Mouse (Mus musculus): ENCODE results near the gene Cdon. TPM values are rescaled to one million over a fixed set of nuclear protein-coding genes. Genes with fewer than 3 reads are reported as not detected.

The Cdon gene
- polyA plus RNA-seq, 1 experiment: 49.9 TPM

GRCm38 (mm10) chr9:35405038-35405905 is 15.7 kb upstream of the Cdon start:
- H3K79me2 ChIP-seq (ENCODE audit: control insufficient read depth, insufficient read depth): no peaks in the 10 kb centered on the region
- H3ac ChIP-seq (ENCODE audit: control insufficient read depth, insufficient read length): no peak overlapping the region
- no peak overlapping the region for H3K4me3 ChIP-seq
- H3K27me3 ChIP-seq (ENCODE audit: control insufficient read depth, insufficient read depth, insufficient read length): no peaks in the 10 kb centered on the region
- no peak for TF ChIP-seq CEBPB (IDR thresholded peaks at IDR 0.05; ENCODE audit: insufficient read depth, poor library complexity, severe bottlenecking)
- TF ChIP-seq TCF3 (IDR thresholded peaks at IDR 0.05; ENCODE audit: insufficient read length, low read depth): no peak
- TF ChIP-seq MYOD1 (IDR thresholded peaks at IDR 0.05; ENCODE audit: control insufficient read depth in 1 of 3, insufficient read length in 2 of 3, low read depth in 2 of 3): no peak
- TF ChIP-seq REST (IDR thresholded peaks at IDR 0.05; ENCODE audit: insufficient read depth, insufficient read length): no peak
- no peak overlapping the region for H3K4me2 ChIP-seq (ENCODE audit: low read depth)
- H3K36me3 ChIP-seq (ENCODE audit: control insufficient read depth, insufficient read depth): no peaks in the 10 kb centered on the region

GRCm38 (mm10) chr9:35411225-35411965 is 9.5 kb upstream of the Cdon start:
- TF ChIP-seq MAX (IDR thresholded peaks at IDR 0.05; ENCODE audit: low read depth): no peak
- TF ChIP-seq TCF12 (IDR thresholded peaks at IDR 0.05; ENCODE audit: insufficient read depth, poor library complexity, severe bottlenecking): no peak
- TF ChIP-seq E2F4 (IDR thresholded peaks at IDR 0.05; ENCODE audit: insufficient read depth): no peak
- no peak for TF ChIP-seq MYOD1 (IDR thresholded peaks at IDR 0.05; ENCODE audit: control insufficient read depth in 1 of 3, insufficient read length in 2 of 3, low read depth in 2 of 3)
- no peak for TF ChIP-seq POLR2A (IDR thresholded peaks at IDR 0.05; ENCODE audit: insufficient read length, low read depth)
- no peak for TF ChIP-seq MYOG (IDR thresholded peaks at IDR 0.05; ENCODE audit: control insufficient read depth in 1 of 3, insufficient read depth in 1 of 3, insufficient read length in 2 of 3, low read depth in 2 of 3)
- no peak for TF ChIP-seq CEBPB (IDR thresholded peaks at IDR 0.05; ENCODE audit: insufficient read depth, poor library complexity, severe bottlenecking)
- no peak for TF ChIP-seq TCF3 (IDR thresholded peaks at IDR 0.05; ENCODE audit: insufficient read length, low read depth)
- no peak for TF ChIP-seq SRF (IDR thresholded peaks at IDR 0.05; ENCODE audit: control insufficient read depth, insufficient read length, low read depth)
- no peak for TF ChIP-seq USF1 (IDR thresholded peaks at IDR 0.05; ENCODE audit: low read depth)
- no peak for TF ChIP-seq POLR2AphosphoS2 (IDR thresholded peaks at IDR 0.05; ENCODE audit: insufficient read length, low read depth)
- no peak for TF ChIP-seq REST (IDR thresholded peaks at IDR 0.05; ENCODE audit: insufficient read depth, insufficient read length)
- H3ac ChIP-seq (ENCODE audit: control insufficient read depth, insufficient read length): no peak overlapping the region
- H3K4me3 ChIP-seq: no peak overlapping the region
- no peak overlapping the region for H3K4me2 ChIP-seq (ENCODE audit: low read depth)
- no peaks in the 10 kb centered on the region for H3K36me3 ChIP-seq (ENCODE audit: control insufficient read depth, insufficient read depth)
- H3K79me2 ChIP-seq (ENCODE audit: control insufficient read depth, insufficient read depth): no peaks in the 10 kb centered on the region
- no peaks in the 10 kb centered on the region for H3K27me3 ChIP-seq (ENCODE audit: control insufficient read depth, insufficient read depth, insufficient read length)

- H3K4me3 ChIP-seq: no peak overlapping the region
- H3K27me3 ChIP-seq (ENCODE audit: control insufficient read depth, insufficient read depth, insufficient read length): no peaks in the 10 kb centered on the region
- TF ChIP-seq POLR2AphosphoS2 (IDR thresholded peaks at IDR 0.05; ENCODE audit: insufficient read length, low read depth): no peak
- TF ChIP-seq CEBPB (IDR thresholded peaks at IDR 0.05; ENCODE audit: insufficient read depth, poor library complexity, severe bottlenecking): no peak
- no peak for TF ChIP-seq SRF (IDR thresholded peaks at IDR 0.05; ENCODE audit: control insufficient read depth, insufficient read length, low read depth)
- TF ChIP-seq POLR2A (IDR thresholded peaks at IDR 0.05; ENCODE audit: insufficient read length, low read depth): no peak
- no peak for TF ChIP-seq USF1 (IDR thresholded peaks at IDR 0.05; ENCODE audit: low read depth)
- no peak for TF ChIP-seq TCF3 (IDR thresholded peaks at IDR 0.05; ENCODE audit: insufficient read length, low read depth)
- TF ChIP-seq TCF12 (IDR thresholded peaks at IDR 0.05; ENCODE audit: insufficient read depth, poor library complexity, severe bottlenecking): no peak
- no peak for TF ChIP-seq MAX (IDR thresholded peaks at IDR 0.05; ENCODE audit: low read depth)
- no peak overlapping the region for H3ac ChIP-seq (ENCODE audit: control insufficient read depth, insufficient read length)
- no peaks in the 10 kb centered on the region for H3K36me3 ChIP-seq (ENCODE audit: control insufficient read depth, insufficient read depth)
- H3K79me2 ChIP-seq (ENCODE audit: control insufficient read depth, insufficient read depth): no peaks in the 10 kb centered on the region
- H3K4me2 ChIP-seq (ENCODE audit: low read depth): no peak overlapping the region
These were observed 9.0 kb upstream of the Cdon start for GRCm38 (mm10) chr9:35411975-35412374.

GRCm38 (mm10) chr9:35421730-35422235 is 855 bp downstream of the Cdon start:
- peak overlapping the region; percentile 84 for H3K4me2 ChIP-seq (ENCODE audit: low read depth)
- no peaks in the 10 kb centered on the region for H3K27me3 ChIP-seq (ENCODE audit: control insufficient read depth, insufficient read depth, insufficient read length)
- peak overlapping the region; percentile 75 for H3K4me3 ChIP-seq
- TF ChIP-seq USF1 (IDR thresholded peaks at IDR 0.05; ENCODE audit: low read depth) (no peak), POLR2AphosphoS2 (IDR thresholded peaks at IDR 0.05; ENCODE audit: insufficient read length, low read depth) (peak; percentile 58), POLR2A (IDR thresholded peaks at IDR 0.05; ENCODE audit: insufficient read length, low read depth) (no peak), REST (IDR thresholded peaks at IDR 0.05; ENCODE audit: insufficient read depth, insufficient read length) (no peak), TCF3 (IDR thresholded peaks at IDR 0.05; ENCODE audit: insufficient read length, low read depth) (no peak), SRF (IDR thresholded peaks at IDR 0.05; ENCODE audit: control insufficient read depth, insufficient read length, low read depth) (no peak), E2F4 (IDR thresholded peaks at IDR 0.05; ENCODE audit: insufficient read depth) (no peak), TCF12 (IDR thresholded peaks at IDR 0.05; ENCODE audit: insufficient read depth, poor library complexity, severe bottlenecking) (no peak), MYOD1 (IDR thresholded peaks at IDR 0.05; ENCODE audit: control insufficient read depth in 1 of 3, insufficient read length in 2 of 3, low read depth in 2 of 3) (peak in 2 of 3 experiments; percentile 56 to 79)
- H3ac ChIP-seq (ENCODE audit: control insufficient read depth, insufficient read length): peak overlapping the region; percentile 90
- no peaks in the 10 kb centered on the region for H3K36me3 ChIP-seq (ENCODE audit: control insufficient read depth, insufficient read depth)
- peaks cover 50% of the 10 kb centered on the region for H3K79me2 ChIP-seq (ENCODE audit: control insufficient read depth, insufficient read depth)
